ENCODE assay signal across 8 mouse cellular contexts in genomic region chr8:46210404-46211315, GRCm38 (mm10). TPM values are rescaled to one million over a fixed set of nuclear protein-coding genes. Genes with fewer than 3 reads are reported as not detected.
DNase-seq lines count a peak whose midpoint lies in the region; ATAC-seq lines count a peak whose summit lies in the region.

Gene Slc25a4 (minus strand): TSS chr8:46211284.

- peak; percentile 95 for ATAC-seq in heart, embryonic 13.5 days (ENCODE audit: extremely low read depth, insufficient number of reproducible peaks, low FRiP score, low TSS enrichment)
- peak; percentile 92 for ATAC-seq in liver, embryonic 12.5 days
- peak; percentile 97 for ATAC-seq in stomach, embryonic 15.5 days (ENCODE audit: insufficient read depth, low FRiP score, low read depth)

- H3K36me3 ChIP-seq in erythroblast, embryonic 14.5 days (ENCODE audit: control insufficient read depth) = peaks cover 18% of the 10 kb centered on the region
- peaks cover 44% of the 10 kb centered on the region for H3K36me3 ChIP-seq in heart, embryonic 13.5 days
- H3K36me3 ChIP-seq in liver, embryonic 12.5 days = peaks cover 36% of the 10 kb centered on the region
- peaks cover 18% of the 10 kb centered on the region for H3K36me3 ChIP-seq in stomach, embryonic 15.5 days

- H3K4me1 ChIP-seq in erythroblast, embryonic 14.5 days (ENCODE audit: control insufficient read depth) = peaks cover 18% of the 10 kb centered on the region
- H3K4me1 ChIP-seq in heart, embryonic 13.5 days = peaks cover 56% of the 10 kb centered on the region
- H3K4me1 ChIP-seq in liver, embryonic 12.5 days = peaks cover 39% of the 10 kb centered on the region
- peaks cover 19% of the 10 kb centered on the region for H3K4me1 ChIP-seq in stomach, embryonic 15.5 days

- peak; percentile 92 to 93 for DNase-seq in B cell, adult 2 months
- DNase-seq in brain, adult 2 months (ENCODE audit: low read depth, low spot score) = peak; percentile 98
- DNase-seq in kidney, postnatal 10 days = peak; percentile 98
- peak; percentile 78 to 87 for DNase-seq in natural killer cell, adult 2 months (ENCODE audit: low spot score in 2 of 2)

- peak within 1 kb of the TSS; percentile 63 for H3K4me3 ChIP-seq in erythroblast, embryonic 14.5 days (replicated peaks)
- H3K4me3 ChIP-seq in heart, embryonic 13.5 days = peak within 1 kb of the TSS; percentile 92
- H3K4me3 ChIP-seq in liver, embryonic 12.5 days = peak within 1 kb of the TSS; percentile 72
- peak within 1 kb of the TSS; percentile 84 for H3K4me3 ChIP-seq in stomach, embryonic 15.5 days (replicated peaks)

- H3K27ac ChIP-seq in heart, embryonic 13.5 days (replicated peaks) = peak within 1 kb of the TSS; percentile 100
- peak within 1 kb of the TSS; percentile 70 for H3K27ac ChIP-seq in liver, embryonic 12.5 days
- peak within 1 kb of the TSS; percentile 96 for H3K27ac ChIP-seq in stomach, embryonic 15.5 days

- H3K4me2 ChIP-seq in heart, embryonic 13.5 days = peak within 1 kb of the TSS; percentile 80
- peak within 1 kb of the TSS; percentile 84 for H3K4me2 ChIP-seq in liver, embryonic 12.5 days
- peak within 1 kb of the TSS; percentile 75 for H3K4me2 ChIP-seq in stomach, embryonic 15.5 days

- no peaks in the 10 kb centered on the region for H3K9me3 ChIP-seq in erythroblast, embryonic 14.5 days (ENCODE audit: control insufficient read depth, low read length)
- no peaks in the 10 kb centered on the region for H3K9me3 ChIP-seq in heart, embryonic 13.5 days
- no peaks in the 10 kb centered on the region for H3K9me3 ChIP-seq in liver, embryonic 12.5 days (replicated peaks)
- H3K9me3 ChIP-seq in stomach, embryonic 15.5 days = no peaks in the 10 kb centered on the region

- H3K9ac ChIP-seq in heart, embryonic 13.5 days = peak within 1 kb of the TSS; percentile 100
- peak within 1 kb of the TSS; percentile 69 for H3K9ac ChIP-seq in liver, embryonic 12.5 days
- peak within 1 kb of the TSS; percentile 78 for H3K9ac ChIP-seq in stomach, embryonic 15.5 days

- H3K27me3 ChIP-seq in erythroblast, embryonic 14.5 days (ENCODE audit: control insufficient read depth) = peaks cover 9% of the 10 kb centered on the region
- no peaks in the 10 kb centered on the region for H3K27me3 ChIP-seq in heart, embryonic 13.5 days (replicated peaks)
- H3K27me3 ChIP-seq in liver, embryonic 12.5 days (replicated peaks) = peaks cover 10% of the 10 kb centered on the region; the same call in 1 of the 2 replicates
- H3K27me3 ChIP-seq in stomach, embryonic 15.5 days (replicated peaks) = no peaks in the 10 kb centered on the region

- WGBS in heart, embryonic 13.5 days = under 1% methylated on average over 84 of the region's 84 CpGs
- WGBS in liver, embryonic 12.5 days (ENCODE audit: insufficient replicate concordance) = under 1% methylated on average over 81 of the region's 84 CpGs
- WGBS in stomach, embryonic 15.5 days = under 1% methylated on average over 79 of the region's 84 CpGs

RNA-seq across cellular contexts. Expression of gene Slc25a4, which starts in this region (rescaled TPM):
- 0.24 and 0.45 TPM in 2 replicates for polyA plus RNA-seq in erythroblast, embryonic 14.5 days (2012)
- polyA plus RNA-seq in heart, embryonic 13.5 days (2015; fragmentation: Nextera tagmentation; extraction: Ambion mirVana) = 1,621 and 1,814 TPM in 2 replicates
- polyA plus RNA-seq in liver, embryonic 12.5 days (2016; fragmentation: Nextera tagmentation; extraction: Ambion mirVana) = 144 and 148 TPM in 2 replicates
- polyA plus RNA-seq in stomach, embryonic 15.5 days (2015; fragmentation: Nextera tagmentation; extraction: Ambion mirVana) = 404 and 410 TPM in 2 replicates

Comparison
In these comparisons a context has a peak if more than half of its experiments do, and no peak if none do; other contexts are left out.
1. Peak in every context shown above with its lines: DNase-seq, ATAC-seq, H3K4me3 ChIP-seq and H3K27ac ChIP-seq.
2. RNA of gene Slc25a4 (polyA plus RNA-seq): 1,621 to 1,814 TPM in heart, embryonic 13.5 days, 404 to 410 TPM in stomach, embryonic 15.5 days and 144 to 148 TPM in liver, embryonic 12.5 days; 0.24 to 0.45 TPM in erythroblast, embryonic 14.5 days; every median in the first group is over 100 times any median in the second.